Mouse (Mus musculus) gastrocnemius, postnatal 25 days (tissue): ENCODE data around the gene Capn13. TPM values are rescaled to one million over a fixed set of nuclear protein-coding genes. Genes with fewer than 3 reads are reported as not detected.
"Not testable (repeated sequence)": the region's sequence is repeated elsewhere in the genome, so short reads cannot be mapped to it uniquely, and the experiment has no call there.

Experiments
- DNase-seq: peaks from one replicate; pipeline ENCODE4 v3.0.0; 2022
- total RNA-seq, 2 experiments: library from RNA; stranded (reverse); gene quantifications; 1 replicate in 1 of 2; 2 replicates in 1 of 2; pipeline ENCODE4 v1.2.3; 2021

Gene Capn13
- total RNA-seq, 2 experiments from 2014 or later: not detected

GRCm38 (mm10) chr17:73275066-73275465, 125.6 kb downstream of the Capn13 start:
- no peak for DNase-seq

DNA sequence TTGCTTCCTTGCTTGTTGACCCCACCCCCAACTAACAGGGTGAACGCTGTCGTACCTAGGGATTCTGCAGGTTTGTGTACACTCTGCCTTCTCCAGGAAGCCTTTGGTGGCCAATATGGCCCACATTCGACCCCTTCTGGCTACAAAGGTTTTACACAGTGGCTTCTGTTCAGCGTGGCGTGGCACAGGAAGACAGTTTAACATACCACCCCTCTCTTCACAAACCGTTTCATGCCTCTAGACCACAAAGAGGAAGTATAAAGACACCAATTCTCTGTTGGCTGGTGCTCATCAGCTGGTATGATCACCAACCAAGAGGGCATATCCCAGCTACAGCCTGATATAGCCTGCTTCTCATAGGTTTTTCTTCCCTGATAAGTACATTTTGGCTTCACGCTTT, 126.9 kb downstream of the Capn13 start:
- no peak for DNase-seq

DNA sequence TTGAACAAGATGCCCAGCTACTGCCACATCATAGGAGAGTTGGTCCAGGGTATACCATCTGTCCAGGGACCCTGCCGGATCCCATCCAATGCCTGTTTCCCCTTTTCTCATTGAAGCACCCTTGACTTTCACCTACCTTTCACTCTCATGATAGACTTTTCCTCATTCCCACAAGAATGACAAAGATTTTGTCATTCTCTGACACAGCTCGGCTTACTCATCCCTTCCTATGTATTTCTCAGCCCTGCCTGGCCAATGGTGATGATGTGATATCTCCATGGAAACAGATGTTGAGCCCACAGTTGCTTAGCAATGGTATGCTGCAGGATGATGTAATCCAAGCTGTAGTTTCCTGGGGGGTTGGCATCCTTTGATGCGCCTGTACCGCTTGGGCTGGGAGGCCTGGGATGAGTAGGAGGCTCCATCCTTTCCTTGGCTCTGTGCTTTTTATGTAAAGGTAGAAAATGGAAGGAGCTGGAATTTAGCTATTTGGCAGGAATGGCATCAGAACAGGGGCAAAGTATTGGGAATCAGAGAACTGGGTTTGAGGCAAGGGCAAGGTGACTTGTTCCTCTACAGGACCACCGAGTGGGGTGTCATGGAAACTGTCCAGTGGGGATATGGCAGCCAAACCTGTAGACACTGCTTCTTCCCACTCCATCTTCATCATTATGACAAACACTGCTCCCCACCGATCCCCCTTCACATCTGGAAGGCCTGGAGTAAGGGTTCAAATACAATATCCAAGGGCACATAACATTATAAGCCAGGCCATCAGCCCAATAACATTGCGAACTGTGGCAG, 128.7 kb downstream of the Capn13 start:
- no peak for DNase-seq

GRCm38 (mm10) chr17:73270871-73271796, 129.5 kb downstream of the Capn13 start:
- no peak for DNase-seq

DNA sequence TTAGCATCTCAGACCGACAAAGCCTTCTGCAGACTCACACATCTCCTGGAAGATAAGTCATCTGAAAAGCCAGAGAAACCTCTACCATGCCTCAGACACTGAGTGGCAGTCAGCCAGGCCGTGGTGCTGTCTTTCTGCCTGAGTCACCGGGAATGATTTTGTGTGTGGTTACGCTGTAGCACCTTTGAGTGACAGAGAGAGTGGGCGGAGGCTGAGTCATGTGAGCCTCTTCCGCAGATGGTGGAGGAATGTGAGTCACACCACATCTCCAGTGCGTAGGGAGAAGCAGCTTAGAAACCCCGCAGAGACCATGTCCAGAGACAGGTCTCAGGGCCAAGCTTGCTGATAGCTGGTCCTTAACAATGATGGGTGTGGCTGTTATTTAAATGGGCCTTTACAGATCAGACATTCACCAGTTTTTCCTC, 137.6 kb downstream of the Capn13 start:
- DNase-seq: no peak

DNA sequence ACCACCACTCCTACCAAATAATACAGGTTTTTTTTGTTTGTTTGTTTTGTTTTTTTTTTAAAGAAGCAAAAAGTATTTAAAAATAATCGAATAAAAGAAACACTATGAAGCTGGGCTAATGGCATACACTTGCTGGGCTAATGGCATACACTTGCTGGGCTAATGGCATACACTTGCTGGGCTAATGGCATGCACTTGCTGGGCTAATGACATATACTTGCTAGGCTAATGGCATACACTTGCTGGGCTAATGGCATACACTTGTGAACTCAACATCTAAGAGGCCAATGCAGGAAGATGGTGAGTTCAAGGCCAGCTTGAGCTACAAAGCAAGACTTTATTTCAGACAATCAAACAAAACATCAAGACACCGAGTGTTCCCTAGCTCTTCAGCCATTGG, 138.1 kb downstream of the Capn13 start:
- no peak for DNase-seq

DNA sequence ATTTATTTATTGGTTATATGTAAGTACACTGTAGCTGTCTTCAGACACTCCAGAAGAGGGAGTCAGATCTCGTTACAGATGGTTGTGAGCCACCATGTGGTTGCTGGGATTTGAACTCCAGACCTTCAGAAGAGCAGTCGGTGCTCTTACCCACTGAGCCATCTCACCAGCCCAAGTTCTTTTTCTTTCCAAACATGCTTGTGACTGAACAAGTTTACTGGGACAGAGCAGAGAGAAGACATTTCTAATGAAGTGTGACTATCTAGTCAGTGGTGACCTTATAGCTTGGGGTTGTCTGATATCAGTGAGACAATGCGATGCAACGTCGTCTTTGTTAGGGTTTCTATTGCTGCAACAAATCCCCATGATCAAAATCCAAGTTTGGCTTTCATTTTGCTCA, 141.4 kb downstream of the Capn13 start:
- not testable (repeated sequence) for DNase-seq

- peak; percentile 28 for DNase-seq
Observed at GRCm38 (mm10) chr17:73258620-73259019, 142.0 kb downstream of the Capn13 start.
